Mouse (Mus musculus) heart, postnatal 36 days (tissue): ENCODE data around the gene Tubb1. TPM values are rescaled to one million over a fixed set of nuclear protein-coding genes. Genes with fewer than 3 reads are reported as not detected.

ENCODE experiments used
- DNase-seq, 2 experiments: peaks; one replicate each; pipeline ENCODE4 v3.0.0; 2021 to 2022
- intact Hi-C: fragments of 180-260 bp; cut with DNase I; formaldehyde crosslinking; loops from one replicate; pipeline ENCODE4 v1.15.1; 2025
- total RNA-seq, 2 experiments: library from RNA; stranded (reverse); gene quantifications; 2 replicates each; pipeline ENCODE4 v1.2.3; 2021

The Tubb1 gene
- total RNA-seq: 1 to 10 TPM; 3.8 to 4.1 TPM

DNA sequence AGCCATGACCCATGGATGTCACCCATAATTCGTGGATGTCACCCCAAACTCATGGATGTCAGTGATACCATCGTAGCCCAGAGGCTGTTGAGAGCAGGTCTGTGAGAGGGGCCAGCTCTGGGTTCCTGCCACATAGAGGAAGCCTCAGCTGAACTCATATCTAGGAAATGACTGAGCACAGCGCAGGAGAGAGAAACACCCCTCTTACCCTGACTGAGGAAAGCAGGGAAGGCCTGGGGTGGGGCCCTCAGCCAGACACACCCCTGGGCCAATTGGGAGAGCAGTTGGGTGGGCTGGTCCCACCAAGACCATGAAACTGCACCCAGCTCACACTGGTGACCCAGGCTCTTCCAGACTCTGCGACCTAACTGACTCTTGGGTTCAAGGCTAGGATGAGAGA lies at the start of gene Tubb1:
Gene Tubb1, plus strand, starts transcription at position 343 of the 400 bp plus-strand sequence.
- DNase-seq: no peak
- intact Hi-C loops: no loop called here

DNA sequence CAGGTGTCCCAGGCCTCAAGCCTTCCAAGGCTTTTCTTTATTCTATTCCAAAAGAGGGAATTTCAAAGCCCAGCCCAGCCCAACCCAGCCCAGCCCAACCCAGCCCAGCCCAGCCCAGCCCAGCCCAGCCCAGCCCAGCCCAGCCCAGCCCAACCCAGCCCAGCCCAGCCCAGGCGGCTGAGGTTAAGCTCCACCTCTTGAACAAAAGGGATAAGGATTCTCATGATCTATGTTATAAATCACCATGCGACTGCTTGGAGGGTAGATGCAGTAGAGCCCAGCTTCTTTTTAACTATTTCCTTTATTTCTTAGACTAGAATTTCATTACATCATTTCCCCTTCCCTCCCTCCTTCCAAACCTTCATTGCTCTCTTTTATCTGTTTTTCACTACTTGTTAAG lies 40.3 kb upstream of the Tubb1 start:
- DNase-seq: no peak
- intact Hi-C loops: loop anchor here (10.0 kb wide), 1 partner anchor 265 kb away; no protein-coding TSS in a partner anchor

DNA sequence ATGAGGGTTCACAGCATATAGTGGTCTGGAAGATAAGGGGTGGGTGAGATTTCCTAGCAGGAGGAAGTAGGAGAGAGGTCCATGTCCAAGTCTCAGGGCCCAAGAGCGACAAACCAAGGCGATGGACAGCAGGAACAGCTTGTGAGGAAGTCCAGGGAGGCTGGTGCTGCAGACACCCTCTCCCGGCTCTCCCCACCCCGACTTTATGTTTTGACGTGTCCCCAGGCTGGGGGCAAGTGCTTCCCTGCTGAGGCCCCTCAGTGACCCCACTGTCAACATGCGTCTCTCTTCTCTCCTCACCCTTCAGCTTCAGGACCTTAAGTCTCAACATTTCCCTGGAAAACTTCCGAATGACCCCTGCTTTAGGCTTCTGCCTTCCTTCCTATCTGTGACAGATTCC lies 37.4 kb upstream of the Tubb1 start:
- intact Hi-C loops: loop anchor here (10.0 kb wide), 1 partner anchor 262 kb away; no protein-coding TSS in a partner anchor
- no peak for DNase-seq

DNA sequence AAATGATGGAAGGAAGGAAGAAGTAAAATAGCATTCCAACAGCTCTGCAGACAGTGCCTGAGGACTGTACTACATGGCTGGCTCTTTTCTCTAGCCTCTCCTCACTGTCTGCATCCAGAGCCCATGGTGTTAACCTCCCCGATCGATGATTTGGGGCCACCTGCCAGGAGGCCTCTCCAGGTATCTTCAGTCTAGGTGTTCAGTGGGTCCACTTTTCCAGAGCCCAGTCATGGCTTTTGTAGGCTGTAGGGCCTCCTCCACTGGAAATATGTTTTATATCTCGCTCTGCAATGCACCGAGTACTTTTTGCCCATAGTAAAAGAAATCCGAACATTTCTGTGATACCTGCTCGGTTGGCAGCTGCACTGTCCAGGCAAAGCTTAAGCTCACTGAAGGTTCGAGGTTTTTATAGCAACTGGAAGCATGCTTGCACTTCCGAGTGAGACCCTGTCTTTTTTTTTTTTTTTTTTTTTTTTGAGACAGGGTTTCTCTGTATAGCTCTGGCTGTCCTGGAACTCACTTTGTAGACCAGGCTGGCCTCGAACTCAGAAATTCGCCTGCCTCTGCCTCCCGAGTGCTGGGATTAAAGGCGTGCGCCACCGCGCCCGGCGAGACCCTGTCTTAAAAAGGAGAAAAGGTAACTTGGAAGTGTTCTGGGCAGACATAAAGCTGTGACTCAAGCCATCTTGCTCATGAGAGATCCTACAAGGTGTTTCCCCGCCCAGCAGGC lies 35.3 kb upstream of the Tubb1 start:
- DNase-seq: no peak
- intact Hi-C loops: loop anchor here (5.0 to 10.0 kb wide), 2 partner anchors 88 to 260 kb away; no protein-coding TSS in a partner anchor

DNA sequence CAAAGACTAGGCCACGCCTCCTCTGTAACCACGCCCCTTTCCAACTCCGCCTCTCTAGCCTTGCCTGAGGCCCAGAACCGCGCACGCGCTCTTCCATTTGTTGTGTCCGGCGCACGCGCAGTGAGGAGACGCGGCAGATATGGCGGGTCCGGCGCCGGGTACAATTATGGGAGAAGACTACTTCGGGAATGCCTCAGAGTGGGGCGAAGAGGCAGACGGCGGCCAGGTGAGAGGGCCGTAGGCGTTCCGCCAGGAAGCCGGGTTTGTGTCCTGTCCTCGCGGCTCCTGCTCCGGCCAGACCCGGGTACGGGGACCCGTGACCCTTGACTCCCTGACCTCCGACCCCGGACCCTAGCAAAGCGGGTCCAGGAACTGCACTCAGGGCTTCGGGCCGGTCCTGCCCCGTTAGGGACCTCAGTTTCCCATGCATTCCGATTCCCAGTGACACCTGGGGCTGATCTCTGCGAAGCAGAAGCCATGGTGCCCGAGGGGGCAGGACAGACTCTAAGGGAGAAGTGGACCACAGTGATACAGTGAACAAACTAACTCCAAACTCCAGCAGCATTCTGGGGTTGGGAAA lies 34.7 kb upstream of the Tubb1 start, which contains the start of gene Nelfcd:
Gene Nelfcd, plus strand, starts transcription at position 74 of the 580 bp plus-strand sequence.
- peak; percentile 95 for DNase-seq
- intact Hi-C loops: loop anchor here (2.0 to 10.0 kb wide), 3 partner anchors 57 to 259 kb away; partner anchors contain the start of gene Prelid3b

DNA sequence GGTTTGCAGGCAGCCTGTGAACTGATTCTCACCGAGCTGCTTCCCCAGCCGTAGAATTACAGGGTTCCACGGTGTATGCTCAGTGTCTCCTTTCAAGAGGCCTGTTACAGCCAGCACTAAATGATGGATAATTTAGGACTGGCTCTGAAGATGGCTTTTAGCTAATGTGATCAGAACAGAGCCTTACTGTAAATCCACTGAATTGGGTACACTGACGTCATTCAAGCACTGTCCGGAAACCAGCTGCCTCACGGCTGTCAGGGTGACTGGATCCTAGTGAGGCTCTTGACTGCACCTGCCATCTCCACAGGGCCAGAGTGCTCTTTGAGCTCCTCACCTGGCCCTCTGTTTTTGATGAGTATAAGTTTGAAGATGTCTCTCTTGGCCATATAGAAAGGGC lies 29.4 kb upstream of the Tubb1 start:
- intact Hi-C loops: no loop called here
- no peak for DNase-seq

DNA sequence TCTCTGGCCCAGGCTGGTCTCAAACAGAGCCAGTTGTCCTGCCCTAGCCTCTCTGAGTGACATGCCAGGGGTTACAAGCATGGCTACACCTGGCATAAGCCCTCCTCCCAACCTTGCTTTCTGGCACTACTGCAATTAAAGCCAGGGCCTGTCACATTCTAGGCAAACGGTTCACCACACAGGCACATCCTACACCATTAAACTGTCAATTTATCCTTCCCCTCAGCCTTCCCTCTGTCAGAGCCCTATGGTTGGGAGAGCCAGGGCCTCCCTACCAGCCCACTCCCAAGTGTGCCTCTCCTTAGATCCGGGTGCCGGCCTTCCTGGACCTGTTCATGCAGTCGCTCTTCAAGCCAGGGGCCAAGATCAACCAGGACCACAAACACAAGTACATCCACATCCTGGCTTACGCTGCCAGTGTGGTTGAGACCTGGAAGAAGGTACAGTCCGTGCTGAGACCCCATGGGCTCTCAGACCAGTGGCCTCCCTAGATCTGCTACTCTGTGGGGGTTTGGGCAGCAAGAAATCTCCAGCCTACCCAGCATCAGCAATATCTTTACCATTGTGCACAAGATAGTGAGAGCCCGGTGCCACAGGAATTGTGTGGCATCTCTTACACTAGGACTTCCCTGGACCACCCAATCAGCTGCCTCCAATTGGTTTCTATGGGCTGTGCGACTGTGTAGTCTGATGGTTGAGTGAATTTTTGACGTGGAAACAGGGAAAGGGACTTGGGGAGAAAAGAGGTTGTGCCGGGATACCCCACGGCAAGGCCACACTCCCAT lies 26.0 kb upstream of the Tubb1 start:
- intact Hi-C loops: no loop called here
- no peak for DNase-seq

DNA sequence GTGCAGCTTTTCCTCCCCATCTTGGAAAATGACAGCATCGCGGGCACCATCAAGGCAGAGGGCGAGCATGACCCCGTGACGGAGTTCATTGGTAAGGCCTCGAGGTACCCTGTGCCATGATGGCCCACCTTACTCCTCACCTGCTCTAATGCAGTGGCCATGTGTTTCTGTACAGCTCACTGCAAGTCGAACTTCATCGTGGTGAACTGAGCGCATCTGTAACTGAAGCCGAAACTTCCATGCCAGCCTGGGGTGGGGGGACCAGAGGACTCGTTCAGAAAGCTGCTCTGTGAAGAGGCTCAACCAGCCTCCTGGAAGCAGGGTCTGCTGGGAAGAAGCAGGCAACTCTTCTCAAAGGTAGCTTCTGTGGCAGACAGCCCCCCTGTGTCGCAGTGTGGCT lies 23.6 kb upstream of the Tubb1 start:
- no peak for DNase-seq
- intact Hi-C loops: no loop called here

DNA sequence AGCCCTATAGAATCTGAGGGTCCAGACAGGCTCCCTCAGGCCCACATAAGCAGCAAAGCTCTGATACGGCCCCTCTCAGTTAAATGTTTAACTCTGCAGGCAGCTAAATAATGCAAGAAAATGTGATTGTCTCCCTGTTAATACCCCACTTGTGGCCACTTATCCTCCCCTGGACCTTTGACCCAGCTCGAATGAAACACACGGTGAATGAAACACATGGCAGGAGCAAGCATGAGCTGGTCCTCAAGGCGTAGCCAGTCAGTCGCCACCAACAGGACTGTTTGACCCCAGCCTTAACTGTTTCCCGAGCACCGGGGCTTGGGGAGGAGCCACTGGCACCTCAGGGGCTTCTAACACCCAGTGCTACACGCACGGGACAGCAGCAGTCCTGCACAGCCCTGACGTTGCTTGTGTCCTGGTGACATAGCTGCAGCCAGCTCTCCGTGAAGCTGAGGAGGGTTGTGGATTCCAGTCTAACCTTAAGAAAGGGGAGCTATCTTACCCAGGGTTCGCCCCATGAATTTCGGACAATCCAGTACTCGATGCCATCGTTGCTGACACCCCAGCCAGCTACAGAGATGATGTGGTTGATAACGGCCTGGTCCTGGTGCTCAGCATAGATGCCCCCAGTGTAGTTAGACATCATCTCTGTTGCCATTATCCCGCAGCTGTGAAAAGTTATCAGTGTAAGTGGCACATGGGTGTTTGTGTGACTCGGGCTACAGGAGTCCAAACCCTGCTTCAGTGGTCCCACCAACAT lies 22.2 kb upstream of the Tubb1 start:
- no peak for DNase-seq
- intact Hi-C loops: no loop called here

DNA sequence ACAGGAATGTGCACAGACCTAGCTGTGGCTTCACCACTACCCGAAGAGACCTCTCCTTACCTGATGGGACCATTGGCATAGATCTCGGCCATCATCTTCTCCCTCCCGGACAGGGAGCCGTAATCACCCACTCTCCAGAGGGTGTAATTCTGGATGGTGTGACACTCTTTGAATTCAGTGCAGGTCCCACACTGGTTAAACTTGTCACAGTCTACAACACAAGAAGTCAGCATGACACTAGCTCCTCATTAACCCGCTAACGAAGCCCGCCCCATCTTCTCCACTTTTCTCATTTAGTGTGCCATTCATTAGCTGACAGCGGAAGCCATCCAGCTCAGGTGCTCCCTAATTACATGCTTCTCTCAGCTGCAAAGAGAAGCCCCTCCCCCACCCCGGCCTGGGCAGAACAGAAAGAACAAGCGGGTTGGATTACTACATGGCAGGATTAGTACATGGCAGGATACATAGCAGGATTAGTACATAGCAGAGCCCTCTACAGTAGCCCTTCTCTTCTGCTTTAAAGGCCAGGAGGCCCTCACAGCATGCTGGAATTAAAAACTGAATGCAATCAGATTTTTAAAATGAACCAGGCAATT lies 21.4 kb upstream of the Tubb1 start:
- intact Hi-C loops: no loop called here
- DNase-seq: no peak

DNA sequence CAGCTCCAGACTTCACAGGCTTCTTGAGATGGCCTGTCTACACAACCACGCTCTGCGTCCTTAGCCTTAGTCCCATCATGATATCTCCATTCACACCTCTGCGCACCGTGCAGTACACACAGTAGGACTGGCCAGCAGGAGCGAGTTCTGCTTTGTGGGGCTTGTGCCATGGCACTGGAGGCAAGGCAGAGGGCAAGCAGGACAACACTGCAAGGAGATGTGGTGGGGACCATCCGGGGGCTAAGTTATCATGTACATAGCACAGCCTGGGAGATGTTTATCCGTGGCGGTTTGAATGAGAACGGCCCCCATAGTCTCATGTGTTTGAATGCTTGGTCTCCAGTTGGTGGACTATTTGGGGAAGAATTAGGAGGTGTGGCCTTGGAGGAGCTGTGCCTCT lies 15.6 kb upstream of the Tubb1 start:
- DNase-seq: no peak
- intact Hi-C loops: no loop called here

DNA sequence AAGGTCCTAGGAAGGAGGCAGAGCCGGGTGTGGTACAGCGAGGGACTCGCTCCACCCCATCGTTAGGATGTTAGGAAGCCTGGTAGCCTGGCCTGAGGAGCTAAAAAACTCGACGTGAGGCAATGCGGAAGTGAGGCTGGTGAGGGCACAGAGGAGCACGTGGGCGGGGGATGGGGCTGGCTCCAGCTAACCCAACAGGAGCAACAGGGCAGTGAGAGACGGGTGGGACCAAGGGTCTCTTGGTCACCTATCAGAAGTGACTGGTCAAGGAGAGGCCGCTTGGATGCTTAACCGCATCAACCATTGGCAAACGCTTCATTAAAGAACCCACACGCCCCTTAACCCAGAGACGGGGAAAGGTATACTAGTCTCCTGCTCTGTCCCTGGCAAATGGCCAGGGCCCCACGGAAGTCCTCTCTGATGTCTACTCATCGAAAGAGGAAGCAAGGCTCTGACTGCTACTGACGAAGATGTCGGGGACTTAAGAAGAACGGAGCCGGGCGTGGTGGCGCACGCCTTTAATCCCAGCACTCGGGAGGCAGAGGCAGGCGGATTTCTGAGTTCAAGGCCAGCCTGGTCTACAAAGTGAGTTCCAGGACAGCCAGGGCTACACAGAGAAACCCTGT lies 14.3 kb upstream of the Tubb1 start:
- intact Hi-C loops: no loop called here
- DNase-seq: peak in 1 of 2 experiments; percentile 29

DNA sequence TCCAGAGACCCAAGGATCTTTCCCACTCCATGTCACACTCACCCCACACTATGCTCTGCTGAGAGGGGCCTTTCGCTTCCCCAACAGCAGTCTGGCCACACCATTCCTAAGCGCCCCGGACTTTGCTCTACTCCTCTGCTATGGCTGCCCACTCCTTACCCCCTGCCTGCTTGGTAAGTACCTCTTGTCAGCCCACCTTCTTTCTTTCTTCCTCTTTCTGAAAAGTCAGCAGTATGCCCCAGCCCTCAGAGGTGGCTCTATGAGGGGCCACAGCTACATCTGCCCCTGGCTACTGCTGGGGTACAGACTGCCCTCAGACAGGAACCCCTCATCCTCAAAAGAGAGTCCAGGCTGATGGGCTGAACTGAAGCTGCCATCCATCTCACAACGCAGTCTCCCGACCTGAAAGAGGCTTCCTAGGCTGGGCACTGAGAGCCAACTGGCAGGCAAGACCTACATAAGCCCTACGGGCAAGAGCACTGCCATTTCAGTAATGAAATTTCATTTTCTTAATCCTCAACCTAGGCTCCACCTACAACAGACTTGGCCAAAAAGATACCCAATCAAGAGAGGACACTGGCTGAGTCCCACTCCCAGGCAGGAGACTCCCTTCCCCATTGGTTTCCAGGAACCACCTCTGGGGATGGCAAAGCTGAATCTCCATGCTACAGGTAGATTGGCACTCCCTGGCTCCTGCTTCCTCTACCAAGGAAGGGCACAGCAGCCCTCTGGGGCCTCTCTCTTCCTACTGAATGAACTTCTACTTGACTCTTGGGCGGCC lies 13.4 kb upstream of the Tubb1 start:
- intact Hi-C loops: no loop called here
- no peak for DNase-seq

DNA sequence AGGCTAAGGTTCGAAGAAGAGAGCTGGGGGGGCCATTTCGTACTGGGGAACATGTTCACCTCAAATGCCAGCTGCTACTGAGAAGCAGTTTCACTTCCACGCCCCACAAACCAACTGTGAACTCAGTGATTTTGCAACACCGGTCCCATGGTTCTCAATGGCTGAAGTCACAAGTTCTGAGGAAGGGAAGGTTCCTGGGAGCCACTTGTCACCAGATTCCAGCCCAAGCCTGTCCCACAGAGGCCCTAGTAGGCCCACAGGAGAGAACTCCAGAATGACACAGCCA lies 12.9 kb upstream of the Tubb1 start:
- intact Hi-C loops: no loop called here
- DNase-seq: peak; percentile 26 to 38

DNA sequence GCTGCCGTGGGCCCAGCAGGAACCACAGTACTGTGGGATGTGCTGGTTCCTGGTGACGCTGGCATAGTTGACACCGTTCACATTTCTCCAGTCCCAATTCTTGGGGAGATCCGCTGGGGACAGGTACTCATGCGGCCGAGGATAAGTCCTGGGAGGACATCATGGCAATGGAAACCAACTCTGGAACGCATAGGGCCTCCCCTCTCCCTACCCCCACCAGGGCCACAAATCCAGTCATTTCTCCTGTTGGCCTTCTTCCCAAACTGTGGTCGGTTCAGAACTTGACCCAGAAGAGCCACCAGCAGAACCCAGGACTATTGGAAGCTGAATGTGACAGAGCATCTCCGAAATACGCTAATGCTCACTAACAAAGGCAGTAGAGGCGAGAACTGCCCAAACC lies 12.3 kb upstream of the Tubb1 start:
- intact Hi-C loops: loop anchor here (2.0 kb wide), 1 partner anchor 35 kb away; the partner anchor contains the start of gene Prelid3b
- DNase-seq: no peak

DNA sequence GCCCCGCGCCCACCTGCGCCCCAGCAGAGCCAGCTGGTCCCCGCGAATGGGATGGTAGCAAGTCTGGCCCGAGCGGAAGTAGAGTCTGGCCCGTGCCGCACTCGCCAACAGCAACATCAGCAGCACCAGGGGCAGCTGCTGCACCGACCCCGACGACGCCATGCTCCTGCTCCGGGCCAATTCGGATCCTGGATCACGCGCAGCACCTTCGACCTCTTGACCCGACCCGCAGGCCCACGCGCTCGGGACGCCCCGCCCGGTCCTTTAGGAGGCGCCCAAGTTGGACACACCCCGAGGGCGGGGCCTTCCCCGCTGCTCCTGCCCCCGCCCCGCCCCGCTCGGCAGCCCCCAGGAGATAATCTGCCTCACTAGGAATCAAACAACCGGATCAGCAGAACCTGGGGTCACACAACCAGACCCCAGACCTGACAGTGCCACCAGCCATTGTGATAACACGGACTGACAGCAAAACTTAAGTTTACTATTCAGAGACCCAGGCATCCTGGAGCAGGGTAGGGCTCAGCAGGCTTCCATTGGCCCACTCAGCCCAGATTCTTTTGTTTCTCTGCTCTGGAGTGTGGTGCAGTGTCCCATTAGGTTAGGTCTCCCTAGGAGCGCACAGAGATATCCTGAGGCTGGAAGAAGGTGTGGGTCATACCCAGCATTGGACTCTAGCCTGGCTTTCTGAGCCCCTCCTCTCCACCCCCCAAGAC lies 11.6 kb upstream of the Tubb1 start, which contains the start of gene Ctsz:
Gene Ctsz, minus strand, starts transcription at position 303 of the 713 bp plus-strand sequence.
- intact Hi-C loops: loop anchor here (2.0 kb wide), 1 partner anchor 34 kb away; the partner anchor contains the start of gene Prelid3b
- peak; percentile 77 to 79 for DNase-seq

DNA sequence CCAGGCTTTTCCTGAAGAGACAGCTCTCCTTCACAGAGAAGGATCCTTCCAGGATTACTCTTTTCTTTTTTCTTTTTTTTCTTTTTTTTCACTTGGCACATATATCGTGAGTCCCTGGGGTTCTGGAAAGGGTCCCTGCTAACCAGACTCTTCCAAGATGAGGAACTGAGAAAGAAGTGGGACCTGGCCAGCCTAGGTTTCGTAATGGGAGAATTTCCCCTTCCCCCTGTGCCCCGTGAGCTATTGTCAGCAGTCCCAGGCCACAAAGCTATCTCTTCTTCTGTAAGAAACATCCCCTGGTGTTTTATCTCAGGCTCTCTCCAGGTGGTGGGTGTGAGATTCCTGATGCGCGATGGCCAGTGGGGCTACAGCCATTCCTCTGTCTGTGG lies 11.1 kb upstream of the Tubb1 start:
- intact Hi-C loops: loop anchor here (2.0 kb wide), 1 partner anchor 33 kb away; the partner anchor contains the start of gene Prelid3b
- no peak for DNase-seq

DNA sequence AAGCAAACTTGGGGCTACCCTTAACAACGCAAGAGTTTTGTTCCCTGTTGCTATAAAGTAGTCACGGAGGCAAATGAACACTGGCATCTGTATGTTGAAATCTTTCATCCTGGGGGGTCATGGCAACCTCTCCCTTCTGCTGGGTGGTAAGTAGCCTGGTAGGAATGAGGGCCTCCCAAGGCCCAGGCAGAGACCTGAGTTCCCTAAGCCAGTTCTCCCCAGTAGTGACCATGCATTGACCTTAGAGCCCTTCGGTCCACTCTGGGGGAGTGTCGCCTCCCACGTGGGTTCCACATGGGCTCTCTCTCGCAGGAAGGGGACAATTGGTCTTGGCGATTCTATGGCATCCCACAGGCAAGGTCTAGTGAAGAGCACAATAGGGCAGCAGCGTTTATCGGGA lies 10.5 kb upstream of the Tubb1 start:
- intact Hi-C loops: loop anchor here (2.0 kb wide), 1 partner anchor 33 kb away; the partner anchor contains the start of gene Prelid3b
- no peak for DNase-seq
